Mouse (Mus musculus): ENCODE measurements around the gene Mfap5.
"Not testable (repeated sequence)": the region's sequence is repeated elsewhere in the genome, so short reads cannot be mapped to it uniquely, and the experiment has no call there.

Mfap5 gene

DNA sequence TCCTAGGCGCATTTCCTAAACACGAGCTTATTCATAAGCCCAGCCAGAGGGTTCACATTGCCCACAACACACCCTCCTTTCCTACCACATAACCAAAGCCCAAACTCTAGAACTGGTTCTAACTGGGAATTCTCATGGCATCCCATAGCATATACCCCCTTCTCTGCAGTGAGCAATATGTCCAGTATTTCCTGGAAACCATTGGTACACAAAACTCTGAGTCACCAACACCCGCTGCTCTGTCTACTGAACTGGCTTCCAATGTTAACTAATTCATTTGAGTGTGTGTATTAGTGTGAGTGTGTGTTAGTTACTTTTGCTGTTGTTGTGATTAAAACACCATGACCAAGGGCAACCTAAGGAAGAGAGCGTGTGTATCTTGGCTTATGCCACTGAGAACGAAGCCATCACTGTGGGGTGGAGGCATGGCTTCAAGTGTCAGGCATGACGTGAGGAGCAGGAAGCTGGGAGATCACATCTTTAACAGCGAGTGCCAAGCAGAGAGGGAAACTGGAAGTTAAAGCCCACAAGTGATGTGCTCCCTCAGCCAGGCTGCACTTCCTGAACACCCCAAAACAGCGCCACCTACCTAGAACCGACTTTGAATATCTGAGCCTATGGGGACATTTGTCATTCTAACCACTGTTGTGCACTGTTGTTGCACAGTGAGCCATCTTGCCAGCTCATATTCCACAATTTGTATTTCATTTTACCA is 59.6 kb downstream of the Mfap5 start:
- DNase-seq: no peak

DNA sequence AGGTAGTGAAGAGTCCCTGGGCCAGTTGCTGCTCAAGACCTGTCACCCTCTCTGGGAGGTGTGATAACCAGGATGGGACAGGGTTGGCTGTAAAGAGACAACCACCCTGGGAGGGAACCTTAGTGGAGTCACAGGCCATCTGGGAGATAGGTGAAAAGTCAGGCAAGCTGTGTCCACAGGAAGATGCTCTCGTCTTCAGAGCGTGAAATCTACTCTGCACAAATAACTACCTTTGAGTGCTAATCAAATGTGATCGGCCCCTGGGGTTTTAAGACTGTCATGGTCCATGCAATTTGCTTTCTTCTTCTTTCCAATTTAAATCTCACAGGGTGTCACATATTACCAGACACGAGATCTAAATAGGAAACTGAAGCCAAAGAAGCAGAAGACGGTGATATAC is 63.5 kb downstream of the Mfap5 start:
- no peak for DNase-seq

DNA sequence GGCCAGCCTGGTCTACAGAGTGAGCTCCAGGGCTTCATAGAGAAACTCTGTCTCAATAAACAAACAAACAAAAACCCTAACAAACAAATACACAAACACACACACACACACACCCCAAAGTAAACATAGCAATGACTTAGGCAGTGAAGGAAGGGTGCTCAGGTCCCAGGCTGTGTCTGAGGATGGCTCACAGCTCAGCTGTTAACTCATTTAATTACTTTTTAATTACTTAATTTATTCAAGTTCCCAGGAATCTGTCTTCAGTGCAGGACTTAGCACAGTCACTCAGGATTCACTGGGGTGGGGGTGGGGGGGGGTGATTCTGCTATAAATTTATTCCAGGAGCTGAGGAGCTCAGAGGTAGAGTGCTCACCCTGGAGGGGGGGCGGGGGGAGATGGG is 64.1 kb downstream of the Mfap5 start:
- DNase-seq: no peak

DNA sequence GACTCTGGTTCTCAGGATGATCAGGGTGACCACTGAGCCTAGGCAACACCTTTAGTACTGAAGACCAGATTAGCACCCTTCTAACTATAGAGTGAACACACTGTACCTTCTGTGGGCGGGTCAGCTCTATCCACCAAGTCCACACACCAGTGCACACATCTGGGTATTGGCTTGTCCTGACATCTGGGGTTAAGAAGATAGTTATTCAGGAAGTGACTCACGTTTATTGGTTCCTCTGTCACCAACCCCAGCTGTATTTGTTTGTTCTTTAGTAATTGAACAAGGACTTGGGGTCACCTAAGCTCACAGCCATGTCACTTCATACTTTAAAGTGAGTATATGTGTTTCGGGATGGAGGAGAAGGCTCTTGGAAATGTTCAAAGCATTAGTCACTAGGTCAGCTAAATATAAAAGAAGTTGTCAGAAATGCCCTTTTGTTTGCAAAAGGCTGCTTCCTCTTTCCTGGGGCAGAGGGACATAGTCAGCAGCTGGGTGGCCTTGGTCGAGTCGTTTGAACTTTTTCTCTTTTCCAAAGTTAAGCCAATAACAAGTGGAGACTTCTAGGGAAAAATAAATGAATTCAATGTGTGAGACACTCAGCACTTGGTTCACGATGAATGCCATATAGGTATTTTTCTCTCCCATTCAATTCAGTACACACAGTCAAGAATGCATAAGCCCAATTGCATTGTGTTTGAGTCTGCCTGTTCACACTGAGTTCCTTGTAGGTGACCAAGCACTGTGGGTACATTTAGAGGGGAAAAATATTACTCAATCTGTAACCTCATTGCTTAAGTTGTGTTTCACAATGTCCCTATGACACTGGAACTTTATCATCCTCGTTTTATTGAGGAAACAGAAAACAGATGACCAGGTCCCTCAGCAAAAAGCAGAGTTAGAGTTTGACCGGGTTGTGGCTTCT is 65.3 kb downstream of the Mfap5 start:
- no peak for DNase-seq

DNA sequence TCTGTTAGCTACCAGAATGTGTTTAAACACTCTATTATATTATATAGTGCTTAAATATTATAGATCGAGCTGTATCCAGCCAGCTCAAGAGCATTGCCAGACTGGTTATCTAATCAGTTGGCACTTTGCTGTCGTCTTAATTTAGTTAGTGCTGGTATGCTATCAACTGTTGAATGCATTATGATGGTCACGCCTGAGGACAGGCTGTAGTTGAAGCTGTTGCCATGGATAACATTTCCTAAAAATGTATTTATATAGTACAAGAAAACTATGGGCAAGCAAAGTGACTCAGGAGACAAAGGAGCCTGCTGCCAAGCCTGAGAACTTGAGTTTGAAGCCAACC is 65.9 kb downstream of the Mfap5 start:
- no peak for DNase-seq

DNA sequence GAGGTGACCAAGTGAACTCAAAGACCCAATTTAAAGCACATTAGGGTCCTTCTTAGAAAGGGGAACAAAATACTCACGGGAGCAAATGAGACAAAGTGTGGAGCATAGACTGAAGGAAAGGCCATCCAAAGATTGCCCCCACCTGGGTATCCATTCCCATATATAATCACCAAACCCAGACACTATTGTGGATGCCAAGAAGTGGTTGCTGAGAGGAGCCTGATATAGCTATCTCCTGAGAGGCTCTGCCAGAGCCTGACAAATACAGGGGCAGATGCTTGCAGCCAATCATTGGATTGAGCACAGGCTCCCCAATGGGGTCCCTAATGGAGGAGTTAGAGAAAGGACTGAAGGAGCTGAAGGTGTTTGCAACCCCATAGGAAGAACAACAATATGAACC is 69.4 kb downstream of the Mfap5 start:
- DNase-seq: not testable (repeated sequence)

DNA sequence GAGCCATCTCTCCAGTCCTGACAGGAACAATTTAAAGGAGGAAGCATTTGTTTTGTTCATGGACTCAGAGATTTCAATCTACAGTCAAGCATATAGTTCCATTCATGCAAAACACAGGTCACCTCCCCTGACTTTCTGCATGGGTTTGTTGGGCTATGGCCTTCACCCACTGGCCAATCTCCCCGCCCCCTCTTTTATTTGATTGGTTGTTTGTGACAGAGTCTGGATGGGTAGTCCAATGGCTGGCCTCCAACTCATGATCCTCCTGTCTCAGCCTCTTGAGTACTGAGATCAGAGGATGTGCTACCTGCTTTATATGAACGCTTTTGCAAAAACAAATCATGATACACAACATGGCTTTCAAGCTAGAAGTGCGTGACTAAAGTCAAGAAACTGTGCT is 71.4 kb downstream of the Mfap5 start:
- no peak for DNase-seq

Data from kidney, adult 11 months (tissue).